Mouse (Mus musculus) forebrain, postnatal 0 days (tissue): Measurements from ENCODE around the gene Fgr. TPM values are rescaled to one million over a fixed set of nuclear protein-coding genes. Genes with fewer than 3 reads are reported as not detected.

Experiments
- ATAC-seq: fragments of 200-750 bp; cut with Nextera tagmentation; 2 replicates; pipeline ENCODE4 v1.8.0; 2017; ENCODE audit warnings: mild to moderate bottlenecking, moderate library complexity
- DNase-seq: peaks from one replicate; pipeline ENCODE4 v3.0.0-alpha.2; 2015
- H3K27ac ChIP-seq: fragments of 300-500 bp; sonication (generic); 2 replicates; pipeline ENCODE4 v1.5.1; 2014; ENCODE audit warnings: low read depth, mild to moderate bottlenecking, antibody characterized with exemption, low read length, moderate library complexity, mixed read lengths
- H3K27me3 ChIP-seq: fragments of 300-500 bp; sonication (generic); 2 replicates; pipeline ENCODE4 v1.6.1; 2014; ENCODE audit warnings: mild to moderate bottlenecking, low read length, mixed read lengths; ENCODE audit not compliant: insufficient read depth
- H3K36me3 ChIP-seq: fragments of 300-500 bp; sonication (generic); 2 replicates; pipeline ENCODE4 v1.6.1; 2014; ENCODE audit warnings: mild to moderate bottlenecking, moderate library complexity; ENCODE audit not compliant: insufficient read depth
- H3K4me1 ChIP-seq: fragments of 300-500 bp; sonication (generic); 2 replicates; pipeline ENCODE4 v1.6.1; 2014; ENCODE audit warnings: antibody characterized with exemption; ENCODE audit not compliant: insufficient read depth
- H3K4me2 ChIP-seq: fragments of 300-500 bp; sonication (generic); 2 replicates; pipeline ENCODE4 v1.6.1; 2014; ENCODE audit warnings: low read depth, mild to moderate bottlenecking, moderate library complexity
- H3K4me3 ChIP-seq: fragments of 300-500 bp; sonication (generic); 2 replicates; pipeline ENCODE4 v1.5.1; 2014; ENCODE audit warnings: low read depth, low read length, mixed read lengths
- H3K9ac ChIP-seq: fragments of 300-500 bp; sonication (generic); 2 replicates; pipeline ENCODE4 v1.6.1; 2014; ENCODE audit warnings: mild to moderate bottlenecking
- H3K9me3 ChIP-seq: fragments of 300-500 bp; sonication (generic); 2 replicates; pipeline ENCODE4 v1.6.1; 2016; ENCODE audit warnings: low read length
- CTCF ChIP-seq: sonication (generic); IDR thresholded peaks from 2 replicates; pipeline ENCODE4 v1.5.1; 2016; ENCODE audit warnings: antibody characterized with exemption, control low read depth, low read depth
- WGBS: fragments of 180-500 bp; shearing (Covaris S2); extraction: QIAGEN DNeasy Blood & Tissue Kit; methylation state at CpG from one replicate; pipeline ENCODE4 v1.1.7; 2014; 5-methylcytosine and 5-hydroxymethylcytosine counted together
- polyA plus RNA-seq: library from polyadenylated mRNA; unstranded; fragments of >200 nt; fragmentation: Nextera tagmentation; extraction: Ambion mirVana; gene quantifications from 2 replicates; pipeline ENCODE4 v1.2.1, GENCODE M21; 2015
- total RNA-seq: library from RNA; depleted of rRNA; stranded (reverse); fragments of >200 nt; gene quantifications from 2 replicates; pipeline ENCODE4 v1.2.3, GENCODE M21; 2014

Gene Fgr
- total and polyA plus RNA-seq, 2 experiments from 2014 or later, result 0.06 TPM; not detected in 1

- 3% methylated on average over 67 of the region's 76 CpGs for WGBS
- Histone ChIP-seq H3K36me3 (no peaks in the 10 kb centered on the region), H3K27ac (peak overlapping the region; percentile 35; the same call in 1 of the 2 replicates), H3K4me2 (peak overlapping the region; percentile 99), H3K4me1 (peaks cover 27% of the 10 kb centered on the region), H3K4me3 (peak overlapping the region; percentile 48), H3K9ac (peak overlapping the region; percentile 60), H3K9me3 (no peaks in the 10 kb centered on the region), H3K27me3 (no peaks in the 10 kb centered on the region)
- DNase-seq, result no peak
- peak; percentile 35; the same call in 1 of the 2 replicates for ATAC-seq
- TF ChIP-seq CTCF, result 0 out of 2 replicates have a peak, but pooled peaks have one; percentile 9
Measured at GRCm38 (mm10) chr4:133038521-133039115, 64.7 kb downstream of the Fgr start.

- 5% methylated on average over 52 of the region's 77 CpGs for WGBS
- peak overlapping the region; percentile 99 for H3K4me2 ChIP-seq
- H3K27me3 ChIP-seq, result no peaks in the 10 kb centered on the region
- H3K36me3 ChIP-seq, result no peaks in the 10 kb centered on the region
- no peak for DNase-seq
- peak overlapping the region; percentile 35; the same call in 1 of the 2 replicates for H3K27ac ChIP-seq
- TF ChIP-seq CTCF, result no peak
- ATAC-seq, result no peak
- H3K9ac ChIP-seq, result peak overlapping the region; percentile 60
- H3K4me1 ChIP-seq, result peaks cover 31% of the 10 kb centered on the region
- peak overlapping the region; percentile 48 for H3K4me3 ChIP-seq
- H3K9me3 ChIP-seq, result no peaks in the 10 kb centered on the region
Measured at GRCm38 (mm10) chr4:133039116-133039819, 65.4 kb downstream of the Fgr start.

- no peak for TF ChIP-seq CTCF
- no peak overlapping the region for H3K27ac ChIP-seq
- H3K4me2 ChIP-seq, result peak overlapping the region; percentile 99; the same call in 1 of the 2 replicates
- H3K4me1 ChIP-seq, result peaks cover 31% of the 10 kb centered on the region
- no peak overlapping the region; the same call in 1 of the 2 replicates for H3K4me3 ChIP-seq
- ATAC-seq (no peak), DNase-seq (no peak)
- H3K27me3 ChIP-seq, result no peaks in the 10 kb centered on the region
- no peaks in the 10 kb centered on the region for H3K36me3 ChIP-seq
- no peaks in the 10 kb centered on the region for H3K9me3 ChIP-seq
- H3K9ac ChIP-seq, result no peak overlapping the region
- WGBS, result 23% methylated on average over 18 of the region's 18 CpGs
Measured at GRCm38 (mm10) chr4:133039832-133040231, 65.9 kb downstream of the Fgr start.

- H3K27ac ChIP-seq, result no peak overlapping the region
Measured at GRCm38 (mm10) chr4:133040241-133040904, 66.5 kb downstream of the Fgr start.

GRCm38 (mm10) chr4:133042244-133042643, 68.3 kb downstream of the Fgr start:
- H3K27me3 ChIP-seq, result no peaks in the 10 kb centered on the region
- no peak for TF ChIP-seq CTCF
- peaks cover 52% of the 10 kb centered on the region for H3K4me1 ChIP-seq
- no peaks in the 10 kb centered on the region for H3K9me3 ChIP-seq
- peak overlapping the region; percentile 37 for H3K4me2 ChIP-seq
- 37% methylated on average over 4 of the region's 4 CpGs for WGBS
- H3K4me3 ChIP-seq, result no peak overlapping the region
- H3K27ac ChIP-seq, result peak overlapping the region; percentile 76
- peak overlapping the region; percentile 41; the same call in 1 of the 2 replicates for H3K9ac ChIP-seq
- H3K36me3 ChIP-seq, result no peaks in the 10 kb centered on the region
- ATAC-seq, result no peak
- no peak for DNase-seq

More at GRCm38 (mm10) chr4:133040241-133040904, 66.5 kb downstream of the Fgr start:
- Histone ChIP-seq H3K4me2 (no peak overlapping the region), H3K4me1 (peaks cover 33% of the 10 kb centered on the region), H3K9ac (no peak overlapping the region), H3K36me3 (no peaks in the 10 kb centered on the region), H3K4me3 (no peak overlapping the region), H3K27me3 (no peaks in the 10 kb centered on the region), H3K9me3 (no peaks in the 10 kb centered on the region)
- WGBS, result 55% methylated on average over 14 of the region's 14 CpGs
- ATAC-seq, result no peak
- no peak for DNase-seq
- TF ChIP-seq CTCF, result no peak

- WGBS, result 5% methylated on average over 28 of the region's 28 CpGs
- H3K9ac ChIP-seq, result peak overlapping the region; percentile 41
- H3K4me3 ChIP-seq, result no peak overlapping the region
- peaks cover 57% of the 10 kb centered on the region for H3K4me1 ChIP-seq
- ATAC-seq (peak; percentile 84), DNase-seq (peak; percentile 83)
- no peaks in the 10 kb centered on the region for H3K27me3 ChIP-seq
- no peak for TF ChIP-seq CTCF
- no peaks in the 10 kb centered on the region for H3K36me3 ChIP-seq
- H3K9me3 ChIP-seq, result no peaks in the 10 kb centered on the region
- peak overlapping the region; percentile 37 for H3K4me2 ChIP-seq
- peak overlapping the region; percentile 76 for H3K27ac ChIP-seq
Measured at GRCm38 (mm10) chr4:133042651-133043635, 69.0 kb downstream of the Fgr start.
